Mouse (Mus musculus): ENCODE measurements around the gene Npff.

GRCm38 (mm10) chr15:102546246-102546645, 21.5 kb upstream of the Npff start:
- TF ChIP-seq CTCF (conservative IDR thresholded peaks at IDR 0.05; ENCODE audit: insufficient read depth, insufficient read length, low read depth, low read length): no peak
- TF ChIP-seq POLR2A (IDR thresholded peaks at IDR 0.05; ENCODE audit: low read depth, low read length): no peak

Measured in kidney, adult 2 months (tissue).